Mouse (Mus musculus): ENCODE measurements around the gene Ctrc.

DNA sequence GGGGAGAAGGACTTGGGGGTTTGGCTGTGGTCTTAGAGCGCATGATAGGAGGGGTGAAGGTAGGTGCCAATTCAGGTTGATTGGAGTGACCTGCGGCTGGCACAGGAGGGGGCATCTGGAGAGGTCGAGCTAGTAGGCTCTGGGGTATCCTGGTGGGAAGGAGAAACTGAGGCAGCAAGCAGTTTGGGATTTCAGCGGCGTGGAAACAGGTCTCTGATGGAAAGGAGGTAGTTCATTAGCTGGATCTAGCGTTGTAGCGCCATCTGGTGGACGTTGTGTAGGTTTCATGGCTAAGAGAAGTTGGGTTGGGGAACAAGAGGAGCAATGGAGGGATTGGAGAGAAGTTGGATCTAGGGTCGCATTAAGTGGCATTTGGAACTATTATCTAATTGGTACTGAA lies 7.3 kb upstream of the Ctrc start:
- TF ChIP-seq CTCF (conservative IDR thresholded peaks at IDR 0.05; ENCODE audit: low read length) = peak; percentile 25; the same call in 1 of the 2 replicates
- no peak for TF ChIP-seq NANOG (IDR thresholded peaks at IDR 0.05; ENCODE audit: borderline replicate concordance, low read length)

All from E14TG2a.4 (cell line).